Mouse (Mus musculus): ENCODE data around the gene Fuca1.
"Not testable (repeated sequence)": the region's sequence is repeated elsewhere in the genome, so short reads cannot be mapped to it uniquely, and the experiment has no call there.

Gene Fuca1

DNA sequence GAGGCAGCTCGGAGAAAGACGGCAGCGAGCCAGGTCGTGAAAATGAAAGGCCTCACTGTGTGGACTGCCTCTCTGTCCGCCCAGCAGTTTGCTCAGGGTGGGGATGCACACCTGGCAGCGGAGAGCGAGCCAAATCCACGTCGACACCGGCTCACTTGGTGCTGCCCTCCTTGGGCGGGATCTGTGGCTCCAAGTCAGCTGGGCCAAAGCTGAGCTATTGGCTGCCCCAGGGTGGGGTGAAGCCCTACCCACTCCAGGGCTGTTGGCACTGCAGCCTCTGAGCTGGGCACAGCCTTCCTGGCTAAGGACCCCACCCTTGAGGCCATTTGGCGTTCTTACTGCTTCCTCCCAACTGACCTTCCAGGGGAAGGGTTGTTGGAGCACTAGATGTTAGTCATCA is 43.9 kb downstream of the Fuca1 start:
- peaks cover 5% of the 10 kb centered on the region for H3K36me3 ChIP-seq (ENCODE audit: control insufficient read depth, insufficient read depth, low read length, poor library complexity, severe bottlenecking)
- no peaks in the 10 kb centered on the region for H3K27me3 ChIP-seq (ENCODE audit: control insufficient read depth, insufficient read depth, low read length, poor library complexity, severe bottlenecking)
- peak; percentile 44 for DNase-seq (ENCODE audit: low read depth, low spot score)

DNA sequence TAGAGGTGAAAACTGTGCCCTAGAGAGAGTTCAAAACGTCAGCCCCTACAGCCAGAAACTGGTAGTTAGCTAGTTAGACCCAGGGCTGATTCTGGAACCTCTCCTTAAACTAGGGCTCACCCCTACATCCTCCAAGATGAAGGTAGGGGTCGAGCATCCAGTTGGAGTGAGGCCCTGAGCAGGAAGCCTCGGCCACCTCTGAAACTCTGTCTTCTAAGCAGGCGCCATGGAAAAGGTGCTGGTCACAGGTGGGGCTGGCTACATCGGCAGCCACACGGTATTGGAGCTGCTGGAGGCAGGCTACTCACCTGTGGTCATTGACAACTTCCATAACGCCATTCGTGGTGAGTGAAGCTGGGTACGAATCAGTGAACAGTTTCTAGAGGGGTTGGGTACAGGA is 44.6 kb downstream of the Fuca1 start:
- peaks cover 8% of the 10 kb centered on the region for H3K36me3 ChIP-seq (ENCODE audit: control insufficient read depth, insufficient read depth, low read length, poor library complexity, severe bottlenecking)
- H3K27me3 ChIP-seq (ENCODE audit: control insufficient read depth, insufficient read depth, low read length, poor library complexity, severe bottlenecking) = no peaks in the 10 kb centered on the region
- no peak for DNase-seq (ENCODE audit: low read depth, low spot score)

GRCm38 (mm10) chr4:135966283-135966682 is 45.7 kb downstream of the Fuca1 start:
- DNase-seq (ENCODE audit: low read depth, low spot score) = no peak
- H3K27me3 ChIP-seq (ENCODE audit: control insufficient read depth, insufficient read depth, low read length, poor library complexity, severe bottlenecking) = no peaks in the 10 kb centered on the region
- peaks cover 8% of the 10 kb centered on the region for H3K36me3 ChIP-seq (ENCODE audit: control insufficient read depth, insufficient read depth, low read length, poor library complexity, severe bottlenecking)

- Histone ChIP-seq H3K36me3 (ENCODE audit: control insufficient read depth, insufficient read depth, low read length, poor library complexity, severe bottlenecking) (peaks cover 8% of the 10 kb centered on the region), H3K27me3 (ENCODE audit: control insufficient read depth, insufficient read depth, low read length, poor library complexity, severe bottlenecking) (no peaks in the 10 kb centered on the region)
- DNase-seq (ENCODE audit: low read depth, low spot score) = no peak
Measured at GRCm38 (mm10) chr4:135967086-135967760, 46.7 kb downstream of the Fuca1 start.

GRCm38 (mm10) chr4:135968271-135968869 is 47.8 kb downstream of the Fuca1 start:
- peaks cover 8% of the 10 kb centered on the region for H3K36me3 ChIP-seq (ENCODE audit: control insufficient read depth, insufficient read depth, low read length, poor library complexity, severe bottlenecking)
- no peaks in the 10 kb centered on the region for H3K27me3 ChIP-seq (ENCODE audit: control insufficient read depth, insufficient read depth, low read length, poor library complexity, severe bottlenecking)
- no peak for DNase-seq (ENCODE audit: low read depth, low spot score)

- Histone ChIP-seq H3K27me3 (ENCODE audit: control insufficient read depth, insufficient read depth, low read length, poor library complexity, severe bottlenecking) (no peaks in the 10 kb centered on the region), H3K36me3 (ENCODE audit: control insufficient read depth, insufficient read depth, low read length, poor library complexity, severe bottlenecking) (peaks cover 8% of the 10 kb centered on the region)
- no peak for DNase-seq (ENCODE audit: low read depth, low spot score)
Measured at GRCm38 (mm10) chr4:135969070-135969750, 48.7 kb downstream of the Fuca1 start.

DNA sequence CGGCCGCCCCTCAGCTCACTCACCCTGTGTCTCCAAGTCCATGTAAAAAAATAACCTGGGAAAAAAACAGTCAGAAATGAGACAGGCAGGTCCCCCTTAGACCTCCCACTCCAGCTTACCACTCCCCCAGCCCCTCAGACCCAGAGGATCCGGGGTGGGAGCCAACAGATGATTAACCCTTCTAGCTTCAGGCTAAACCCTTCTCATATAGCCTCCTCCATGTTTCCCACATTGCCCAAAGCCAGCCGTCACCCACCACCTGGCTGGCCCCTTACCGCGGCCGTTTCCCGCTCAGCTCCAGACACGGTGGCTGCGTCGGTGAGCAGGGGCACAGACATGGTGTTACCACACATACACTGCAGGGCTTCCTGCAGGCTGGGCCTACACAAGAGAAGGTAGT is 50.0 kb downstream of the Fuca1 start:
- Histone ChIP-seq H3K27me3 (ENCODE audit: control insufficient read depth, insufficient read depth, low read length, poor library complexity, severe bottlenecking) (no peaks in the 10 kb centered on the region), H3K36me3 (ENCODE audit: control insufficient read depth, insufficient read depth, low read length, poor library complexity, severe bottlenecking) (peaks cover 8% of the 10 kb centered on the region)
- no peak for DNase-seq (ENCODE audit: low read depth, low spot score)

DNA sequence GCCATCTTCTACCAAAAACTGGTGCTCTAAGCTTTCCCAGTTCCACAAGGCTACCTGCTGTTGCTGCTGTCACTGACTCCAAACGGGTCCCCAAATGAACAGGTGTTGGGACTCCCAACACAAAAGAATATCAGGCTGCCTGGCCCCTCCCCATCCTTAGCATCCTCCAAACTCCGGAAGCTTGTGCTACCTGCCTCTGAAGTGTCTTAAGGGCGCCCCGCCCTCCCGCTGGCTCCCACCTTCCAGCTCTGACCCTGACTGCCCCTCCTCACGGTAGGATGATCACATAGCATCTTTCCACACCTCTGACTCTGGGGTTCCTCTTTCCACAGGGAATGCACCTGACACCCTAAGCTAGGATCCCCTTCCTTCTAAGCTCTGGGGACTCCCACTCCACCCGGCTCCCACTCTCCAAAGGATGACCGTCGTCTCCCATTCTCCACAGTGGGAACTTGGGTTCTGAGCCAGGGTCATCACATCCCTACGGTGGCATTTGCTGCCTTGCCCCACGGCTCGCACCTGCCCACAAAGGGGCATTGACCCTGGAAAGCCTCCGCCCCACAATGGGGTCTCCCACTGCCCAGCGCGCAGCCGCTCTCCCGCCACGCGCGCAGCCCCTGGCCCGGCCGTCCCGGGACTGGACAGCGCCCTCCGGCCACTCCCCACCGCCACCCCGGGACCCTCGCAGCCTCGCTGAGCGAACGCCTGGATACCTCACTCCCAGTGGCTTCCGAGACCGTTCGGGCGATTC is 51.4 kb downstream of the Fuca1 start:
- DNase-seq (ENCODE audit: low read depth, low spot score) = peak; percentile 44
- Histone ChIP-seq H3K27me3 (ENCODE audit: control insufficient read depth, insufficient read depth, low read length, poor library complexity, severe bottlenecking) (no peaks in the 10 kb centered on the region), H3K36me3 (ENCODE audit: control insufficient read depth, insufficient read depth, low read length, poor library complexity, severe bottlenecking) (peaks cover 10% of the 10 kb centered on the region)

- peak; percentile 58 for DNase-seq (ENCODE audit: low read depth, low spot score)
- Histone ChIP-seq H3K36me3 (ENCODE audit: control insufficient read depth, insufficient read depth, low read length, poor library complexity, severe bottlenecking) (peaks cover 10% of the 10 kb centered on the region), H3K27me3 (ENCODE audit: control insufficient read depth, insufficient read depth, low read length, poor library complexity, severe bottlenecking) (no peaks in the 10 kb centered on the region)
Measured at GRCm38 (mm10) chr4:135972556-135972906, 52.0 kb downstream of the Fuca1 start, which contains the start of gene Lypla2. Lypla2 (minus strand) TSS chr4:135972626.

GRCm38 (mm10) chr4:135972911-135973811 is 52.6 kb downstream of the Fuca1 start:
- H3K36me3 ChIP-seq (ENCODE audit: control insufficient read depth, insufficient read depth, low read length, poor library complexity, severe bottlenecking) = peaks cover 9% of the 10 kb centered on the region
- no peaks in the 10 kb centered on the region for H3K27me3 ChIP-seq (ENCODE audit: control insufficient read depth, insufficient read depth, low read length, poor library complexity, severe bottlenecking)
- DNase-seq (ENCODE audit: low read depth, low spot score) = peak; percentile 39

DNA sequence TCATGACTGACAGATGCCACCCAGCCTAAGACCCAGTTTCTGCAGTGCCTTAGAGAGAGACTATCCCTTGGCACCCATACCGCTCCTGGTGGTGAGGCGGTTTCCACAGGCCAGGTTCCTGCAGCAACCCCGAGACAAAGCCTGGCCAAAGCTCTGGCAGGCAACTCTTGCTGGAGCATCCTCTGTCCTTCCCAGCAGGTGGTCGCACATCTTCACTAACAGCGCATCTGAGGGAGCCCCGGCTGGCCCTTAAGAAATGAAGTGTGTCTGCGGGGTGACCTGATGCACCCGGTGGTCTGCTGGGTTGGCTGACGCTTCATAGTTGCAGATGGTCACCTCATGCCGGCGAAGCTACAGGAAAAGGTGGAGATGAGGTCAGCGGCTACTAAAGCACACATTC is 55.6 kb downstream of the Fuca1 start:
- Histone ChIP-seq H3K36me3 (ENCODE audit: control insufficient read depth, insufficient read depth, low read length, poor library complexity, severe bottlenecking) (peaks cover 6% of the 10 kb centered on the region), H3K27me3 (ENCODE audit: control insufficient read depth, insufficient read depth, low read length, poor library complexity, severe bottlenecking) (no peaks in the 10 kb centered on the region)
- no peak for DNase-seq (ENCODE audit: low read depth, low spot score)

DNA sequence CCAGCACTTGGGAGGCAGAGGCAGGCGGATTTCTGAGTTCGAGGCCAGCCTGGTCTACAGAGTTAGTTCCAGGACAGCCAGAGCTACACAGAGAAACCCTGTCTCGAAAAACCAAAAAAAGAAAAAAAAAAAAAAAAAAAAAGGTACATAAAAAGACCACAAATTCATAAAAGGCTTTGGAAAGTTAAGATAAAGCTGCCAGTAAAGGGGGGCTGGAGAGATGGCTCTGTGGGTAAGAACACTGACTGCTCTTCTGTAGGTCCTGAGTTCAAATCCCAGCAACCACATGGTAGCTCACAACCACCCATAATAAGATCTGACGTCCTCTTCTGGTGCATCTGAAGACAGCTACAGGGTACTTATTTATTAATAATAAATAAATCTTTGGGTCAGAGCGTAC is 59.7 kb downstream of the Fuca1 start:
- peaks cover 12% of the 10 kb centered on the region for H3K36me3 ChIP-seq (ENCODE audit: control insufficient read depth, insufficient read depth, low read length, poor library complexity, severe bottlenecking)
- not testable (repeated sequence) for H3K27me3 ChIP-seq (ENCODE audit: control insufficient read depth, insufficient read depth, low read length, poor library complexity, severe bottlenecking); DNase-seq (ENCODE audit: low read depth, low spot score)

DNA sequence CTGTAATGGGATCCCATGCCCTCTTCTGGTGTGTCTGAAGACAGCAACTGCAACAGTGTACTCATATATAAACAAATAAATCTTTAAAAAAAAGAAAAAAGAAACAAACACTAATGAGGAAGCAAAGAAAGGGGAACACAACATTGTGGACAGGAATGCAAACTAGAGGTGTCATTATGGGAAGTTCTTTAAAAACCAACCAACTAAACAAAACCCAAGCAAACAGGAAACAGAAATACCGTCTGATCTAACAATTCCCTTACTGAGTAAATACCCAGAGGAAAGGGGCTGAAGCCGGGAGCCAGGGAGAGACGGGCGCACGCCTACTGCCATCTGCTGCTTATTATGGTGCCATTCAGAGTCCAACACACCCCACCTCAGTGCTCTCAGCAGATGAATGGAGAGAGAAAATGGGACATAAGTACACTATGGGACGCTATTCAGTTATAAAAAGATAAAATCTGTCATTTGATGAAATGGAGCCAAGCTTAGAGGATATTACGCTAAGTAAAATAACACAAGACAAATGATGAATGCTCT is 61.1 kb downstream of the Fuca1 start:
- H3K36me3 ChIP-seq (ENCODE audit: control insufficient read depth, insufficient read depth, low read length, poor library complexity, severe bottlenecking) = peaks cover 10% of the 10 kb centered on the region; the same call in 1 of the 2 replicates
- DNase-seq (ENCODE audit: low read depth, low spot score) = peak; percentile 50
- H3K27me3 ChIP-seq (ENCODE audit: control insufficient read depth, insufficient read depth, low read length, poor library complexity, severe bottlenecking) = no peaks in the 10 kb centered on the region

DNA sequence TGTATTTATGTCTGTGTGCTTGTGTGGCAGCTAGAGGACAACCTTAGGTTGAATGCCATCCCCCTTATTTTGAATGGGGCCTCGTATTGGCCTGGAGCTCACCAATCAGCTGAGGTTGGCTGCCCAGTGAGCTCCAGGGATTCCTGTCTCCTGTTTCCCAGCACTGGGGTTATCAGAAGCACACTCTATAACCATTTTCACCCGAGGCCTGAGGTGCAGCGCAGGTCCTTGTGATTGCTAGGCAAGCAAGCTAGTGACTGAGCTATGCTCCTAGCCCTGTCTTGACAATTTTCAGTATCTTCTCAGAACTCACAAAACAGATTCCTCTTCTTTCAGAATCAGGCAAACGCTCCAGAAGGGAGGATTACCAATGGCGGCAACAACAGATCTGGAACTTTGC is 64.0 kb downstream of the Fuca1 start:
- peaks cover 7% of the 10 kb centered on the region; the same call in 1 of the 2 replicates for H3K36me3 ChIP-seq (ENCODE audit: control insufficient read depth, insufficient read depth, low read length, poor library complexity, severe bottlenecking)
- no peak for DNase-seq (ENCODE audit: low read depth, low spot score)
- H3K27me3 ChIP-seq (ENCODE audit: control insufficient read depth, insufficient read depth, low read length, poor library complexity, severe bottlenecking) = no peaks in the 10 kb centered on the region

Measured in splenic B cell, adult 2 months (primary cell).